Mouse (Mus musculus) thymus, postnatal 0 days (tissue): ENCODE data around the gene Zhx3. TPM values are rescaled to one million over a fixed set of nuclear protein-coding genes. Genes with fewer than 3 reads are reported as not detected.

Source experiments
- DNase-seq: peaks from one replicate; pipeline ENCODE4 v3.0.0-alpha.2; 2015; ENCODE audit warnings: low spot score
- polyA plus RNA-seq: library from polyadenylated mRNA; unstranded; fragments of >200 nt; fragmentation: Nextera tagmentation; extraction: Ambion mirVana; gene quantifications from 2 replicates; pipeline ENCODE4 v1.2.1, GENCODE M21; 2015

Gene Zhx3
- polyA plus RNA-seq, 1 experiment from 2014 or later: 7.4 TPM

GRCm38 (mm10) chr2:160760433-160761184, 112.2 kb downstream of the Zhx3 start:
- DNase-seq: peak; percentile 37

DNA sequence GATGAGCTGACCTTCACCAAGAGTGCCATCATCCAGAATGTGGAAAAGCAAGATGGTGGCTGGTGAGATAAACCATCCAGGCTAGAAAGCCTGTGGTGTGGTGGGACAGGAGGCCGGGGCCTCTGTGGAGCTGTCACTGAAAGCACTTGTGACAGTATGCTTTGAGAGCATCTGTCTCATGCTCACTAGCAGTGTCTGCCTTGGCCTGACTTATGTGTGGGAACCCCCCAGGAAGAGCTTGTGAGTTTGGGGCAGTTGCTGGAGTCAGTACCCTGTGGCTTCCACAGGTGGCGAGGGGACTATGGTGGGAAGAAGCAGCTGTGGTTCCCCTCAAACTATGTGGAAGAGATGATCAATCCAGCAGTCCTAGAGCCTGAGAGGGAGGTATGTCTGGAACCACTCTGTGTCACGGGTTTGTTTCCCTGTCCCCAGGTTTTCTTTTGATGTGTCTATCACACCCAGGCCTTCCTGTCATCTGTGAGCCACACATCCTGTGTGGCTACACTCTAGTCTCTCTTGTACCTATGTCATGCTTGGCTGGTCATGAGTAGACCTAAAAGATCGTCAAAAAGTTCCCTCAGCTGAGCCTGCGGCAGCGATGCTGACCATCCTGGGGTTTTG, 116.1 kb downstream of the Zhx3 start:
- peak; percentile 60 for DNase-seq

- no peak for DNase-seq
These were observed 125.7 kb downstream of the Zhx3 start for GRCm38 (mm10) chr2:160747075-160747474.

- DNase-seq: peak; percentile 32
These were observed 126.2 kb downstream of the Zhx3 start for GRCm38 (mm10) chr2:160746637-160747036.

- no peak for DNase-seq
These were observed 127.3 kb downstream of the Zhx3 start for GRCm38 (mm10) chr2:160745497-160745896.

GRCm38 (mm10) chr2:160744823-160745210, 128.0 kb downstream of the Zhx3 start:
- DNase-seq: no peak

DNA sequence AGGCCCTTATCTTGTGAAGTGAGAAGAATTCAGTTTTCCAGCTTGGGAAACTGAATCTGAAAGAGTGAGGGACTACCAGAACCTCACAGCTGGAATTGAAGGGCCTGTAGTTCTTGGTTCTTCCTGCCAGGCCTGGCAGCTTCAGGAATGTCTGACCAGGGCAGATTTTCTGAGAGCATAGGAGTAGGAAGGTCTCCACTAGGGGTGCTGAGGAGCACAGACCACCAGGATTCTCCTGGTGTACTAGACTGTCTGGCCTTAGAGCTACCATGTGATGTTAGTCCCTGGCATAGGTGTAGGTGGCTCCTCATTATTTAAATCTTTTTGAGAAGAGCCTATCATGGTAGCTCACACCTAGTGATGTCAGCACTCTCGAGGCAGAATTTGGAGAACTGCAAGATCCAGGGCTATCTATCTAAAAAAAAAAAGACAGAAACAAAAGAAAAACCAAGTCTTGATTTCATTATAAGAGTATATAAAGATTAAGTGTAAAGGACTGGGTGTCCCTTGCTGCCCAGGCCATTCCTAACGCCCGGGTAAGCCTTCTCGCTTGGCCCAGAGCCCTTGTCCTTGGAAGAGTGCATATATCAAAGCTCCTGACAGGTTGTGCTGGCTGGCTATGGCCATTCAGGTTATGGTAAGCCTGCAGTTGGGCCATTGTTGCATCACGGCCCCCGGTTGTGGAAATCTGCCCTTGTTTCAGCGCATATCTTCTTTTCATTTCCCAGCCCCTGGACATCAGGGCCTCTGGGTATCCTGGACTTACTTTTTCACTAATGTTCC, 128.6 kb downstream of the Zhx3 start:
- DNase-seq: peak; percentile 36

GRCm38 (mm10) chr2:160742161-160742609, 130.6 kb downstream of the Zhx3 start:
- DNase-seq: peak; percentile 72

DNA sequence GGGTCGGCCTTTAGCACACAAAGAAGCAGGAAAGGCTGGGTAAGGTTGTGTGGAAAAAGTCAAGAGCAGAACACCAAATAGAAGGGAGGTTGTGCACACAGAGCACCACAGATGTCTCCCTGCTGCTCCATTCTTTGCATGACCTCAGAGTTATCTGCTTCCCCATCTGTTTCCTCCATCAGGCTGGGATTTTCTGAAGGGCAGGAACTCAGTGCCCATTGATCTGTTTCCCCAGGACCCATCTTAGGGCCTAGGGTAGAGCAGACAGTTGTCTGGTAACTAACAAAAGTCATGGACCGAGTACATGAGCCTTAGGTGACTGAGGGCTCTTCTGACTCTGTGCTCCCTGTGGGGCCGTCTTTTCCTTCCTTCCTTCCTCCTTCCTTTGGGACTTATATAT, 131.2 kb downstream of the Zhx3 start:
- peak; percentile 40 for DNase-seq

DNA sequence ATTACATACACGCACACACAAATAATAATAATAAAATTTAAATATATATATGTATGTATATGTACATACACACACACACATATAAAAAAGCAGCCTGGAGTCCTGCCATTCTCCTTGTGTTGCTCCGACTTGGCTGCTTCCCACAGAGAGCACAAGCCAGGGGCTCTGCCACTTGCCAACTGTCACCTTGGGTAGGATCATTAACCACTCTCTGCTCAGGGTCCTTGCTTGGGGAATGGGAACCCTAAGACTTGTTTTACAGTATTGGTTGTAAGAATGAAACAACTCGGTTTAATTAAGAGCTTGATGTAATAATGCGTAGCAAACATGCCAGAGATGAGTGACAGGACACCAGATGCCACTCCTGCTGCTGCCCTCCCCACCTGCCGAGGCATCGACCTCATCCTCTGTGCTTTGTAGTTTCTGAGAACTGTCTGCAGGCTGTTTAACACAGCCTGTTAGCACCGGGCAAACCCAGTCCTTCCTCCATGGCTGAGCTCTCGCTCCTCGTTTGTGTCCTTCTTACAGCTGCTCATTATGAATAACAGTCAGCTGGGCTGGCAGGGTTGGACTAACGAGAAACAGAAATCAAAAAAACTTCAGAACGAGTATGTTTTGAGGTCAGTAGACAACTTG, 132.2 kb downstream of the Zhx3 start:
- peak; percentile 73 for DNase-seq

DNA sequence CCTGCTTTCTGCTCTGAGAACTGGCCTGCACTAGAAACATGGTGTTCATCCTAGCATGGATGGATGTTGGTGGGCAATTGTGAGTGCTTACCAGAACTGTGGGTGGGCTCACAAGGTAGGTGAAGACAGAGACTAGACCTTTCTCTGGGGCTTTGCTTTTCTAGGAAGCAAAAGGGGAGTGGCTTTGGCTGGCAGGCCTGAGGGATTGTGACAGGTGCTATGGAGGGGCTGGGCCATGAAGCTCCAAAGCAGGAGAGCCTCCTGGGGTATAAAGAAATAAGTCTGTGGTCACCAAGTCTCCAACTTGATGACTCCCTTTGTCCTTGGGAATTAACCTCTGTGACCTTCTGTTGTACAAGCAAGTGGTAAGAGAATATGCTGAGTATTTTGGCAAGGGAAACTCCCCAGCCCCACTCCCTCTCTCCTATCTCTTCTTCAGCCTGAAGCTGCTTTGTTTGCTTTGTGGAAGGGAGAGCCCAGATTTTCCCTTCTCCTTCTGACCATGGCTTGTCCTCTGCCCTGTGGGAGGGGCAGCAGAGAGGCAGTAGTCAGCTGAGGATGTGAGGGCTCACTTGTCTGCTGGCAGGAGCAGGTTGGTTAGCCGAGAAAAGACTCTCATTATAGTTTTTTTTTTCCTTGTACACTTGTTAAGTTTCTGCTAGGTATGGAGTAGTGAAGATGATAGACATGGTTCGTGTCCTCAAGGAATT, 133.0 kb downstream of the Zhx3 start:
- no peak for DNase-seq

DNA sequence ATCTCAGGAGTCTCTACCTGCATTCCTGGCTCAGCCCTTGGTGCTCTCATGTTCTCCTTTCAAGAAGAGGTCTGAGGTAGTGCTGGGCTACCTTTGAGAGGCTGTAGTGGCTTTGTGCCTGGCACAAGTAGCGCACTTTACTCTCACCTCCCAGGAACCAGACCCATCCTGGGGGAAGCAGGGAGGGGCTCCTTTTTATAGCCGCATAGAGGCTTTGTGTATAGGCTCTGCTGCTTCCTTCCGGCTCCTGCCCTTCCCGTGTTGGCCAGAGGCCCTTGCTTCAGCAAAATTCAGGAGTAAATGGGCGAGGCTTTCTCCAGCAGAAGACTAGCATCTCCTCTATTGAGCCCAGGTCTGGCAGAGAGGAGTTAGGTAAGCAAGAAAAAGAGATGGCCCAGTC, 134.4 kb downstream of the Zhx3 start:
- no peak for DNase-seq

- DNase-seq: no peak
These were observed 136.3 kb downstream of the Zhx3 start for GRCm38 (mm10) chr2:160736466-160736865.

DNA sequence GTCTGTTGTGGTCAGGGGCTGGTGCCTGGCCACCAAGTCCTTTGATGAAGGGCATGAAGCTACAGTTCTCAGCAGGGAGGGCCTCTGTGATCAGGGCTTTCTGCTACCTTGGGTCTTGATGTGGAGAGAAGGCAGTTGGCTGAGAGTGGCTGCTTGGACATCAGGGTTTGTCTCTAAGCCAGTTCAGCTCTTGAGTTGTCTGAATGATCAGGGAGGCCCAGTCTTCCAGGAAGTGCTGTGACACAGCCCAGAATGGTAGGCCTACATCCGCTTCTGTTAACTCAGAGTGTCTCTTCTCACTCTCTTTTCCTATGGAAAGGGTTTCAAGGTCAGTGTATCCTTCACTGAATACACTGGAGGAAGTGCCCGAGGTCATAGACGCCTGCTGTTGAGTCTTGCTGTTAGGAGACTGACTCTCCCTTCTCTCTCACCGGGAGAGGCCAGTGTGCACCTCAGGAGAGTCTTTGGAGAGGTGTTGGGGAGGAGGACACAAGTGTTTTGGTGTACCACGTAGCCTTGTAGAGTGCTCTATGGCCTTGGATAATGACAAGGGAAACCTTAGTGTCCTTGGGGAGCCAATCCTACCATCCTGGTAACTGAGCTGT, 137.0 kb downstream of the Zhx3 start:
- no peak for DNase-seq

GRCm38 (mm10) chr2:160734331-160734730, 138.5 kb downstream of the Zhx3 start:
- DNase-seq: peak; percentile 67

DNA sequence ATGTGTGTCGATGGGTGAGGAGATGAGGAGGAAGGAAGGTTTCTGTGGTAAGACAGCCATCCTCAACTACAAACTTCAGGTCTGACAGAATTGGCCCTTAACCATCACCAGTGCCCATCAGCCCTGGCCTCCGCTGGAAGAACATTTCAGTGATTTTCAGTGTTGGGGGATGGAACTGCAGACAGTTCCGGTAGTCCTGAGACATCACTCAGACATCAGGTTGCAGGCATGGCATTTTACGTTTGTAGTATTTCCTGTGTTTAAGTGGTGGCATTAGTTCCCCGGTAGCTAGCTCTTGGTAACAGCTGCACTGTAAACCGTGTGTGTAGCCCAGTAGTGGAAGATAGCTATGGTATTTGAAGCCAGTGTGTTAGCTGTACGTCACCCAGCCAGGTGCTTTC, 139.7 kb downstream of the Zhx3 start:
- peak; percentile 81 for DNase-seq

DNA sequence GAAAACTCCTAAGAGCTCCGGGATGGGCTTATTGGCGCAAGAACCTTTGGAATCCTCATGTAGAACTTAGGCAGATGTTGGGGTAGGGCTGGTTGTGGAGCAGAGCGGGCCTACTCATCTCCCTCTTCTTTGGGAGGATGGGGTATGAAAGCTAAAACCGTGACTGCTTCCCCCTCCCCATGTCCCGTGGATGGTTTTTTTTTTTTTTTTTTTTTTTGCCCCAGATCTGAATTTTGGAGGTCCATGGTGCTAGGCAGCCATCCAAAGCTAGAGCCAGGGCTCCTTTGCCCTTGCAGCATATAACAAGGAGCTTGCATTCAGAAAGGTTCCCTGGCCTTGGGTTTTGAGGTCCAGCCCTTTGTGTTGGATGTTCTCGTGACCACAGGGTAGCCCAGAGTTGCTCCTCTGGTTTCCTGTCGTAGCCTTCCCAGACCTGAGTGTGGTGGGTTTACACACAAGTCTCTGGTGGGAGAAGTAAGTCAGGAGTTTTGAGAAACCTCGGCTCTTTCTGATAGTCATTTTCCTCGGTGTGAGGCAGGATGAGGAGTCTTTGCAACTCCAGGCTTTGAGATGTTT, 140.3 kb downstream of the Zhx3 start:
- no peak for DNase-seq

DNA sequence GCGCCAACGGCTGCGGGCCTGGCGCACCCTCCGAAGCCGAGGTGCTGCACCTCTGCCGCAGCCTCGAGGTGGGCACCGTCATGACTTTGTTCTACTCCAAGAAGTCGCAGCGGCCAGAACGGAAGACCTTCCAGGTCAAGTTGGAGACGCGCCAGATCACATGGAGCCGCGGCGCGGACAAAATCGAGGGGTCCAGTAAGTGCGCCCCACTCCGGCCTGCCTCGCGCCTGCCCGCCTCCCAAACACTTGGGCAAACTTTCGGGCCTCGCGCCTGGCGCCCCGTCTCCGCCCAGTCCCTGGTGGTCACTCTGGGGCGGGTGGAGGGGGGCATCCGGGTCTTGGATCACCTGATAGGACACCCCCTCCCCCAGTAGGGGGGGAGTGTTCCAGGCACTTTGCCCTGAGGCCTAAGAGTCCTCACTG, 140.9 kb downstream of the Zhx3 start:
- no peak for DNase-seq

DNA sequence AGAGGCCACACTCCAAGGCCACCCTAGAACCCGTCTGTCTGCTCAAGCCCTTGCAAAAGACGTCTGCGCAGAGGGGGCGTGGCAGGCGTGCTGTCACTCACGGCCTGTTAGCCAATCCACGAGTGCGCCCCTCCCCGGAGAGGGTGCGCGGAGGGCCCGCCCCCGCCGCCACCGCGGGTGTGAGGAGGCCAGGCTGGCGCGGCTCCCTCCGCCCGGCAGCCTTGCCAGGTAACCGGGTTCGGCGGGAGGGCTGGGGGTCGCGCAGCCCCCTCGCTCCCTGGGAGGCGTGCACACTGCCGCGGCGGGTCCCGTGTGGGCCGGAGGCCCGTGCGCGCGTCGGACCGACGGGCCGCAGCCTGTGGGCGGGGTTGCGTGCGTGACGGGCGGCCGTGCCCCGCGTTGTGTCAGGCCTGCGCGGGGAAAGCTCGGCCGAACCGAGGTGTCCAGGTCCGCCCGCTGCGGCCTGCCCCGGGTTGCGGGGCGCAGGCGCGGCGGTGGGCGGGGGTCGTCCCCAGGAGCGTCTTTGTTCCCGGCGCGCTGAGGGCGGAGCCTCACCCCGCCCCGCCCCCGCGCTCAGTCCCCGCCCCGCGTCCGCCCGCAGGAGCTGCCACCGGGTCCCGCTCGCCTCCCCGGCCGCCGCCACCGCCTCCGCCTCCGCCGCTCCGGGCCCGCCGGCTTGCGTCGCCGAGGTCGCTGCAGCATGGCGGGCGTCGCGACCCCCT, 141.5 kb downstream of the Zhx3 start, which contains the start of gene Plcg1:
Gene Plcg1 (plus strand): TSS at position 184 of the 722 bp plus-strand sequence.
- peak; percentile 96 for DNase-seq

DNA sequence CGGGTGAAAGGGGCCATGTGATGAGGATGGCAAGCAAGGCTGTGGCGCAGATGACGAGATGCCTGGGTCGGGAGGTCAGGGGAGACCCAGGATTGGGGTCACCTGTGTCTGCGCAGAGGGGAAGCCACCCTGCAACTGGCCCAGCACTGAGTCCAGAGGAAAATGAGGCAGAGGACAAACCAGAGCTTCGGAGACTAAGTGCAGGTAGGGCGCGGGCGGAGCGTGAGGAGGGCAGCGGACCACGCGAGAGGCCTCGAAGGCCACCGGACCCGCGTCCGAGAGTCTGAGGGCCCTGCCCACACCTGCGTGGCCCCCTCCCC, 142.0 kb downstream of the Zhx3 start:
- DNase-seq: no peak
